Mouse (Mus musculus) frontal cortex, adult 2 months (tissue): ENCODE data around the gene Lsm4. TPM values are rescaled to one million over a fixed set of nuclear protein-coding genes. Genes with fewer than 3 reads are reported as not detected.

Experiments
- DNase-seq, 2 experiments: peaks; one replicate each; pipeline ENCODE4 v3.0.0; 2022; ENCODE audit warnings: low spot score in 1 of 2; ENCODE audit errors: extremely low spot score in 1 of 2
- polyA plus RNA-seq: library from polyadenylated mRNA; depleted of rRNA; stranded (reverse); fragments of >200 nt; gene quantifications from 2 replicates; pipeline ENCODE4 v1.2.3, GENCODE M21; 2012; rRNA removed

Gene Lsm4
- polyA plus RNA-seq: 113 and 128 TPM in 2 replicates

DNA sequence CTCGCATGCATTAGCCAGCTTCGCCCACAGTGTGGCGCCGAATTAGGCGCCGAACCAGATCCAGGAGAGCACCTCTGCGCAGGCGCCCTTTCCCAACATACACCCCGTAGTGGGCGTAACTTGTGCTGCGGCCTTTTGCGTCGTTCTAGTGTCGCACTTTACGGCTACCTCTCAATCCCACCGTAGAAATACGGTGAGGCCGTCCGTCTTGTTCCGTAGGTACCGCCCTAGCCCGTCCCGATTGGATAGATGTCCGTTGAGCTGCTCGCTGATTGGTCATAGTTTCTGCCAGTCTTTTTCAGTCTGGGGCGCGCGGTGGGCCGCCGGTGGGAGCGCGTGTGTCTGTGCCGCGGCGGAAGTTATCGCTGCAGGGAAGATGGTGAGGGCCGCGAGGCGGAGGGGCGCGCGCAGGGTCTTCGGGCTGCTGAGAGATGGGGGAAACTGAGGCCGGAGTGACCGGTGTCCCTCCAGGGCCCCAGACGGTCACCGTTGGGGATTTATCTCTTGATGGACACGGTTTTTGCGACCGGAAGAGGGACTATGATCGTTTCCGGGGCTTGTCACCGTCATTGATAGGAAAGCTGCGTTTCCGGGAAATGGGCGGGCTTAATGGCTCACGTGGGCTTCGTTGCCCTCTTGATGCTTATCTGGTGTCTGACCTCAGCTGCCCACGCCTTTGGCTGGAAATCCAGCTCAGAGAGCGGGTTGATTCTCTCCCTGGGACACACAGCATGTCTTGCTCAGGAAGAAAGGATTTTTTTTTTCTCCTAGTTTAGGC lies at the start of gene Lsm4:
Gene Lsm4, plus strand, starts transcription at position 170 of the 778 bp plus-strand sequence.
- peak; percentile 96 to 99 for DNase-seq

DNA sequence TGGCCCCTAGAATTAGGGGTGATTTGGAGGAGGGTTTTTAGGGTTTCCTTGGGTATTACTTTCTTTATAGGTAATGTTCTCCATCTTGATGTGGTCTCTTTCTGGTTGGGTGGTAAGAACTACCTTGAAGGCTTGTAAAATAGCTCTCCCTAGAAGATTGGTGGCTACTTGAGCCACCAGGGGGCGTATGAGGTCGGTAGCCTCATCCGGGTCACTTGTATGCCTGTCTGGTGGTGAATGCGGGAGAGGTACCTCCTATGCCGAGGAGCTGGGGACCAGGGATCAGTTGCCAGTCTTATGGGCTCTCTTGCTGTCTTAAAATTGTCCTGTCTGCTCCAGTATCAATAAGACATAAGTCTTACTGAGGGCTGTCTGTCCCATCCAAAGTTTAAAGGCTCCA lies 47.9 kb upstream of the Lsm4 start:
- no peak for DNase-seq

GRCm38 (mm10) chr8:70627041-70627440 lies 46.0 kb upstream of the Lsm4 start:
- no peak for DNase-seq

DNA sequence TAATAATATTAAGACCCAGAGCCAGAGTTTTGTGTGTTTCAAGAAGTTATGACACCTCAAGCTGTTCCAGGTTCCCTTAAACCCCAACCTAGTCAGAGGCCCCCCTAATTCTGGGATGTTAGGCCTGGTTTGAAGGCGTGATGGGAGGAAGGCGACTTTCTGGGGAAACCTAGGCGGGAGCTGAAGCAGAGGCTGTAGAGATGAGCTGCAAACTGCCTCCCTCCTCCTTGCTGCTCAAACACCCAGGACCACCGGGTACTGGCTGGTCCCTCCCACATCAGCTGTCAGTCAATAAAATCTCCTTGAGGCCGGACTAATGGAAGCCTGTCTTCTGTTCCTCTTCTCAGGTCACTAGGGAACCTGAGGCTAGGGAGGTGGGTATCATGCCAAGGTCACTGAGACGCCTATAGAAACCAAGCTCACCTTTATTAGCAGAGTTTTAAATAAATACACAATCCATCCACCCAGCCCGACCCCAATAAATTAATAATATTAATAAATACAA lies 44.0 kb upstream of the Lsm4 start:
- DNase-seq: no peak

- peak; percentile 86 to 94 for DNase-seq
Observed at GRCm38 (mm10) chr8:70629574-70630531, 43.2 kb upstream of the Lsm4 start.

DNA sequence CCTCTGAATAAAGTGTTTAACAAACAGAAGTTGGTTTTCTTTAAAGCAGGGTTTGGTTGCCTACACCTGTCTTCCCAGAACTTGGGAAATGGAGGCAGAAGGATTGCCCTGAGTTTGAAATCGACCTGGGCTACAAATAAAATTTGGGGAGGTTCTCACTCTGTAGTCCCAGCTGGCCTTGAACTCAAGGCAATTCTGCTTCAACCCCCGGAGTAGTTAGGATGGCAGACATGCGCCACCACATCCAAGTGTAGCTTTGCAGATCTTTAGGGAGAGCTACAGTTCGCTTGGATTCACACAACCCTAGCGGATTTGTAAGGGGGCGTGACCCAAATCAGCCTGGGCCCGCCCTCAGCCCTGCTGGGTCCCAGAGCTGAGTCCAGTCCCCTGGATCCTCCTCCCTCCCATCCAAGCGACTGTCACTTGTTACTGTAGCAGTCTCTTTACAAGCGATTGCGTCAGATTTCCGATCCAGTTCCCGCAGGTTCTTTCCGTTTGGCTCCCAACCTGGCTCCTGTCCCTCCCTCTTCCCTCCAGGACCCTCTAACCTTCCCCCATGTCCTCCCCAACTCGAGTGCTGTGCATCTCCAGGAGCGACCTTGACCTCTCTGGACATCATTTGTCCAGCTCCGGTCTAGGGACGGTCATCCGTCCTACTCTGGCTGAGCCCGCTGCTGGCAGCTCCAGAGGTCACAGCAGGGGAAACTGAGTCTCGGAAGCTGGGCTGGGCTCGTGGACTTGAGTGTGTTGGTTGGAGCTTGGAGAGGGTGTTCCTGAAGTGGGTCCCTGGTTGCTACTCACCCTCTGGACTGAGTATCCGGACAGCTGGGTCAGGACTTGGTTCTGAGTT lies 42.3 kb upstream of the Lsm4 start:
- DNase-seq: no peak

- DNase-seq: no peak
Observed at GRCm38 (mm10) chr8:70631436-70631835, 41.6 kb upstream of the Lsm4 start.

DNA sequence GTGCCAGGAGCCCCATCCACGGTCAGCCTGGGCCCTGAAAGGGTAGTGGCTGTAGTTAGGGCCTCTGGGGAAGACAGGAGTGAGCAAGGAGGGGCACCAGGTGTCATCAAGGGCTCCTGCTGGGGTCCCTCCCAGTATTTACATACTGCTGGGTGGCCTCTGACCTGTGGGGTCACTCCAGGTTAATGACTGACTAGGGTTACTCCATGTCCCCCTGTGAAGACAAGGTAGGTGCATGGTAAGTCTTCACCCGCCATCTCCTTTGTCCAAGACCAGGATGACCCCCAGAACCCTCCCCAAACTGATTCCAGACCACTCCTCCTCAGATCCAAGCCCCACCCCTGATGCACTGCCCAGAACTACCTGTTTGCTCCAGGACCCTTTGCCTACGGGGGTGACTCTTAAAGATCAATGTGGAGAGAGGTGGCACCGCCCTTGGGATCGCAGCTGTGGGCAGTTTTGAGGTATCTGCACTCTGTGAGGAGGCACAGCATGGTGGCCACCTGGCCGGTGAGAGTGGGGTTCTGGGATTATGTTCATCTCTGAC lies 40.6 kb upstream of the Lsm4 start, which contains the start of gene Gdf15:
Gene Gdf15, minus strand, starts transcription at position 111 of the 547 bp plus-strand sequence.
- DNase-seq: no peak

DNA sequence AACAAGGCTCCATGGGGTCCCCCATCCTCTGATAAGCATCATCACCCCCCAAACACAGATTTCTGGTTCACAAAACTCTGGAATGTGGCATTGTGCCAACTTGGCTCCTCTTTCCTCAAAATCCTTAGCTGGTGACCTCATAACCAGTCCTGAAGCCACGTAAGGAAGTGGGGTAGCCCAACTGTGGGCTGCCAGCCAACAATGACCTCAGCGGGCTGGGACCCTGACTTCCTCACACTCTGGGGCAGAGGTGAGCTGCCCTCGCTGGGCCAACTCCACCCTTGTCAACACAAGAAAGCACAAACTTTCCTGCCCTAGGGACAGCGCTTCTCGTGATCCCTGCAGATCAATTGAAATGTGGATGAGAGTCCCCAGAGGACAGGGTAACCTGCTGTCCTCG lies 39.0 kb upstream of the Lsm4 start:
- no peak for DNase-seq

DNA sequence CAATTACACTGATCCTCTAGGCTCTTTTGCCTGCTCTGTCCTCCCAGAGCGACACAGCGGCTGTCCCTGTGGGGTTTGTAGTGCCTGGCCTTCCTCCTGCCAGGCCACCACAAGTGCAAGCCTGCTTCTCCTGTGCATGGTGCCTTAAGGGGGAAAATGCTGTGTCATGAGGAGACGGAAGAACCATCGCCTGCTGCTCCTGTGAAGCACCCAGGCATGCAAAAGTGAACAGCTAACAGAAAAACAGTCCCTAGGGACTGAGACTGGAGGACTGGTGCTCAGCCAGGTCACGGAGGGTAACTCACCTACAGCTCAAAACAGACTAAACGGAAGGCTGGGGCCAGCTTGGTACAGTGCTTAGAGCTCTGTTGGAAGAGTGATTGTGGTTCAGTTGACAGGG lies 37.5 kb upstream of the Lsm4 start:
- DNase-seq: no peak

DNA sequence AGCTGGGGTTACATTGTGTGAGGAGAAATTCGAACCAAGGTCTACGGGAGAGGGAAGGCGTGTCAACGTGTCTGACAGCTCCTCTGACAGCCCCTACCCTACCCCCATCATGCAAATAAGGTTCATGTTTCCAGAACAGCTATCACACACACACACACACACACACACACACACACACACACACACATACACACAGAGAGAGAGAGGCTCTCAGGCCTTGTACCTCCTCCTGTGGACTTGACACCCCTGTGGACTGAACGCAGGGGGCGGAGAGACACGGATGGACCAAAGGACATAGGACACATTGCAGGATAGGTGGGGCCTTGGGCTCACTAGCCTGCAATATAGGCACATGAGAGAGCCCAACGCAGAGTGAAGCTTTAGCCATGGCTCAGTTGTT lies 36.2 kb upstream of the Lsm4 start:
- DNase-seq: no peak

- no peak for DNase-seq
Observed at GRCm38 (mm10) chr8:70638752-70639151, 34.3 kb upstream of the Lsm4 start.

GRCm38 (mm10) chr8:70643019-70643418 lies 30.0 kb upstream of the Lsm4 start:
- no peak for DNase-seq

GRCm38 (mm10) chr8:70644065-70644464 lies 29.0 kb upstream of the Lsm4 start:
- DNase-seq: no peak

GRCm38 (mm10) chr8:70645501-70646224 lies 27.4 kb upstream of the Lsm4 start:
- DNase-seq: no peak

DNA sequence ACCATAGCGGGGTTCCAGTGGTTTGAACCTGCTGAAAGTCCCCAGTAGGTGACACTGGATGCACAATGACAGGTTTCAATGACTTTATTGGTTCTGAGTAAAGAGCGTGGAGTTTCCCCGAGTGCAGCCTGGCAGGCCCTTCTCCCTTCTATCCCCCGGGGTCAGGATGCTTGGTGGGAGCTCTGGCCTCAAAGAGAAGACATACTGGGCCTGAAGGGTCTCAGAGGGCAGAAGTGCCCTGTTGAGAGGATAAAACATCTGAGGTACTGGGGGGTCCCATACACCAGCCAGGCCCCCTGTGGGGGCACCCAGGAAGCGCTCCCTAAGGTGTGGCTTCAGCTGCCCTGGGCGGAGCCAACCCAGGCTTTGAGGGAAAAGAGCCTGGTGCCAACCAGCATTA lies 26.7 kb upstream of the Lsm4 start:
- DNase-seq: no peak

- no peak for DNase-seq
Observed at GRCm38 (mm10) chr8:70646775-70647174, 26.3 kb upstream of the Lsm4 start.

GRCm38 (mm10) chr8:70647343-70648163 lies 25.5 kb upstream of the Lsm4 start:
- no peak for DNase-seq

GRCm38 (mm10) chr8:70648164-70648442 lies 24.9 kb upstream of the Lsm4 start:
- DNase-seq: no peak
